Mouse (Mus musculus): Measurements from ENCODE around the gene Syce1.
"Not testable (repeated sequence)": the region's sequence is repeated elsewhere in the genome, so short reads cannot be mapped to it uniquely, and the experiment has no call there.

GRCm38 (mm10) chr7:140765391-140765790, 22.3 kb downstream of the Syce1 start:
- not testable (repeated sequence) for TF ChIP-seq CTCF (IDR thresholded peaks at IDR 0.05; ENCODE audit: borderline replicate concordance, insufficient read depth, low read depth, low read length); POLR2A (IDR thresholded peaks at IDR 0.05; ENCODE audit: borderline replicate concordance, insufficient read depth, low read length)

Measured in cerebellum, adult 2 months (tissue).